Mouse (Mus musculus): Measurements from ENCODE around the gene Aldh3b3. TPM values are rescaled to one million over a fixed set of nuclear protein-coding genes. Genes with fewer than 3 reads are reported as not detected.
A peak's percentile ranks its signal among the peaks of the same experiment; 100 is the strongest.

Gene Aldh3b3
- polyA plus RNA-seq, 1 experiment from 2014 or later: not detected

DNA sequence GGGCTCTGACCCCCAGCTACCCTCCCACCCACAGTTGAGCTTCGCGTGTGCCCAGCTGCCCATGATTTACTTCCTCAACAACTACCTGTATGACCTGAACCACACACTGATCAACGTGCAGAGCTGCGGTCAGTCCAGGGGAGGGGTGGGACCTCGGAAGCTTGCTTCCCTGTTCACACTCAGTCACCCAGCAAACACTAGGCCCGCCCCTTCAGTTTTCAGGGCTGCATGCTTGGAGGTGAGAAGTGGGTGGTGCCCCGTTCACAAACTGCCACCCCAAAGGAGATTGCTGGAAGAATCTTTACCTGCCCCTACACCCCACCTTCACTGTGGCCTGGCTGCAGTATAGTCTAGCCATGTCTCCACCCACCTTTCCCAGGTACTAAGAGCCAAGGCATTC is 16.1 kb upstream of the Aldh3b3 start:
- Histone ChIP-seq H3K4me3 (no peak overlapping the region), H3K4me1 (replicated peaks) (peaks cover 13% of the 10 kb centered on the region), H3K36me3 (no peaks in the 10 kb centered on the region), H3K4me2 (no peak overlapping the region), H3K27ac (ENCODE audit: poor library complexity, severe bottlenecking) (no peak overlapping the region), H3K27me3 (replicated peaks) (peaks cover 26% of the 10 kb centered on the region), H3K9me3 (replicated peaks) (no peaks in the 10 kb centered on the region), H3K9ac (no peak overlapping the region)
- 72% methylated on average over 7 of the region's 7 CpGs for WGBS
- no peak for ATAC-seq (ENCODE audit: insufficient number of reproducible peaks, low FRiP score)

DNA sequence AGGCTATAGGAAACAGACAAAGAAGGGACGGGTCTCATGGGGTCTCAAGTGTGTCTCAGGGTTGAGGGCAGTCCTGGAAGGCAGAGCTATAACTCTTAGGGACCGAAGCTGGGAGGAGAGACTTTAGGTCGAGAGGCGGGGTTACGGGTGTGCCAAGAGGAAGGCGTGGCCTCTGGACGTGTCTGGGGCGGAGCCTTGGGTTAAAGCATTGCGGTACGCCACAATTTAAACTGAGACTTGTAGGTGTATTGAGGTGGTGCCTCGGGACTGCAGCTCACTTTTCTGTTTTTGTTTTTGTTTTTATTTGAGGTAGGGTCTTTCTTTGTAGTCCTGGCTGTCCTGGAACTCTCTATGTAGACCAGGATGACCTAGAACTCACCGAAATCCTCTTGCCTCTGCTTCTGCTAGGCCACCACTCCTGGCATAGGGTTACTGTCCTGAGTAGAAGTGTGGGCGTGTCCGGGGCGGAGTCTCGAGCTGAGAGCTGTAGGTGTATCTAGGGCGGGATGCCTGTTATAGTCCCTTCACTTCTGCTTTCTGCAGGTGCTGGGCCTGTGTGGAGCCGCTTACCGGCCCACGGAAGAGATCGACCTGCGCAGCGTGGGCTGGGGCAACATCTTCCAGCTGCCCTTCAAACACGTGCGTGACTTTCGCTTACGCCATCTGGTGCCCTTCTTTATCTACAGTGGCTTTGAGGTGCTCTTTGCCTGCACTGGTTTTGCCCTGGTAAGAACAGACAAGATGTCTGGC is 15.3 kb upstream of the Aldh3b3 start:
- peak overlapping the region; percentile 61 for H3K4me2 ChIP-seq
- H3K4me1 ChIP-seq (replicated peaks): peaks cover 13% of the 10 kb centered on the region
- H3K9ac ChIP-seq: no peak overlapping the region; the same call in 1 of the 2 replicates
- peak overlapping the region; percentile 16 for H3K4me3 ChIP-seq
- no peaks in the 10 kb centered on the region for H3K9me3 ChIP-seq (replicated peaks)
- no peak overlapping the region for H3K27ac ChIP-seq (ENCODE audit: poor library complexity, severe bottlenecking)
- H3K27me3 ChIP-seq (replicated peaks): peaks cover 30% of the 10 kb centered on the region
- peak; percentile 46 for ATAC-seq (ENCODE audit: insufficient number of reproducible peaks, low FRiP score)
- no peaks in the 10 kb centered on the region for H3K36me3 ChIP-seq
- WGBS: 13% methylated on average over 27 of the region's 27 CpGs

DNA sequence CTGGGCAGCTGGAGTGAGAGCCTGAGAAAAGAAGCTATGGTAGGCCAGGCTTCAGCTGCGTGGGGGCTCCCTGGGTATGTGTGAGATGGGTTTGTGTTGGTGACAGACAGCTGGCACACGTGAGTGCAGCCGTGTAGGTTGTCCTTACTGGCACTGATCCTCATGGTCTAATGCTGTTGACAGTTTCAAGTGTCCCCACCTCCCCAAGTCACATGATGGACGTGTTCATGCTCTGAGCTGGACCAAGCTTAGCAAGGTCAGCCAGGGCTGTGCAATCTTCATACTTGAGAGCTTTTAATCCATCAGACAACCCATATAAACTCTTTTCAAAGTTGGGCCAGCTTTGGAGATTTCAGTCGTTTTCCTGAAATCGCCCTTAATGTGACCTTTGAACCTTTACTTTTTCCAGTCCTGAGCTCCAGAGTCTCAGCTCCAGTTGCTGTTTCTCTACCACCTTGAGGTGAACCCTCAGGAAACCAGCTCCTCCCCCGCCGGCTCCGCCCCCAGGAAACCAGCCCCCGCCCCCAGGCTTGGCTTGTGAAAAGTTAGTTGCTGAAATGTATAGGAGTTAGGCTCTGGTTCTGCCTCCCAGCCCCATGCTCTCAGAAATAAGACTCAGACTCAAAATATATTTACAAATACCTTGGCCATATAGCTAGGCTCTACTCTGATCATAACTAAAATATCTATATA is 12.4 kb upstream of the Aldh3b3 start:
- H3K27me3 ChIP-seq (replicated peaks): peaks cover 37% of the 10 kb centered on the region
- no peak overlapping the region for H3K9ac ChIP-seq
- H3K36me3 ChIP-seq: no peaks in the 10 kb centered on the region
- H3K4me3 ChIP-seq: no peak overlapping the region
- peak; percentile 50; the same call in 1 of the 2 replicates for ATAC-seq (ENCODE audit: insufficient number of reproducible peaks, low FRiP score)
- H3K4me2 ChIP-seq: no peak overlapping the region
- peaks cover 13% of the 10 kb centered on the region for H3K4me1 ChIP-seq (replicated peaks)
- H3K27ac ChIP-seq (ENCODE audit: poor library complexity, severe bottlenecking): no peak overlapping the region
- no peaks in the 10 kb centered on the region for H3K9me3 ChIP-seq (replicated peaks)
- 23% methylated on average over 10 of the region's 10 CpGs for WGBS

DNA sequence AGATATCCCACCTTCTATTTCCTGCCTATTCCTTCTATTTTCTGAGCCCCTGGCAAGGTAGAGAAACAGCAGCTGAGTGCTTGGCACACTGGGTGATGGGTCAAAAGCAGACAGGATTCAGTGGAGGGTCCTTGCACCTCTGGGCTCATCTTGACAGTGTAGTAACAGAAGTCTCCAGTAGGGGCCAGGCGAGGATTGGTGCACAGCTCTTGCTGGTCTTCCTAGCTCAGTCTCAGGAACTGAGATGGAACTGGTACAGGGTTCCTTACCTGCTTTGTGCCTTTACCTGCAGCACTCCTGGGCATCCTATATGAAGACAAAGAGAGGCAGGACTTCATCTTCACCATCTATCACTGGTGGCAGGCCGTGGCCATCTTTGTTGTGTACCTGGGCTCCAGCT is 11.7 kb upstream of the Aldh3b3 start:
- Histone ChIP-seq H3K4me1 (replicated peaks) (peaks cover 13% of the 10 kb centered on the region), H3K27me3 (replicated peaks) (peaks cover 32% of the 10 kb centered on the region), H3K36me3 (no peaks in the 10 kb centered on the region), H3K9me3 (replicated peaks) (no peaks in the 10 kb centered on the region), H3K27ac (ENCODE audit: poor library complexity, severe bottlenecking) (no peak overlapping the region), H3K4me3 (no peak overlapping the region), H3K9ac (no peak overlapping the region), H3K4me2 (no peak overlapping the region)
- 15% methylated on average over 2 of the region's 2 CpGs for WGBS
- no peak for ATAC-seq (ENCODE audit: insufficient number of reproducible peaks, low FRiP score)

DNA sequence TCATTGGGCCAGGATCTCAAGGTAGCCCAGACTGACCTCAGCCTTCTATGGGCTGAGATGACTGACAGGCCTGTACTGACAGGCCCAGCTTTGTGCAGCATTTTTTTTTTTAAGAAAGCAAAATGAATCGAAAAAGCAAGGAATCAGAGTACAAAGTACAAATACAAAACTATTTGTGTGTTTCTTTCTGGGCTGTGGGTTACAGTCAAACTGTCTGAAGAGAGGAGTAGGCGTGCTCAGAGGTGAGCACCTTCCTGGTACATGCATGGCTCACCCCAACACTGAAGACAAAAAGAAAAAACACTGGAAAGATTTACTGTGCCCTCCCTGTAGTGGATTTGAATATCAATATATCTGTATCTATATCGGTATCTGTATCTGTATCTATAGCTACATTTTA is 10.6 kb upstream of the Aldh3b3 start:
- ATAC-seq (ENCODE audit: insufficient number of reproducible peaks, low FRiP score): no peak
- WGBS: 69% methylated on average over 3 of the region's 3 CpGs
- peaks cover 21% of the 10 kb centered on the region for H3K27me3 ChIP-seq (replicated peaks)
- no peak overlapping the region for H3K4me2 ChIP-seq
- H3K36me3 ChIP-seq: no peaks in the 10 kb centered on the region
- no peak overlapping the region for H3K4me3 ChIP-seq
- peaks cover 13% of the 10 kb centered on the region for H3K4me1 ChIP-seq (replicated peaks)
- H3K9me3 ChIP-seq (replicated peaks): no peaks in the 10 kb centered on the region
- no peak overlapping the region for H3K27ac ChIP-seq (ENCODE audit: poor library complexity, severe bottlenecking)
- H3K9ac ChIP-seq: no peak overlapping the region

DNA sequence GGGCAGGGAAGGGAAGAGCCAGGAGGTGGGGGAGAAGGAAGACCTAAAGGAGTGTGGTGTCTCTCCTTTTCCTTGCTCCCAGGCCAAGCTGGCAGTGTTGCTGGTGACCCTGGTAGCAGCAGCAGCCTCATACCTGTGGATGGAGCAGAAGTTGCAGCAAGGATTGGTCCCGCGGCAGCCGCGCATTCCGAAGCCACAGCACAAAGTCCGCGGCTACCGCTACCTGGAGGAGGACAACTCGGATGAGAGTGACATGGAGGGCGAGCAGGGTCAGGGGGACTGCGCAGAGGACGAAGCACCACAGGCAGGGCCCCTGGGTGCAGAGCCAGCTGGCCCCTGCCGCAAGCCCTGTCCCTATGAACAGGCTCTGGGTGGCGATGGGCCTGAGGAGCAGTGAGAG is 9.9 kb upstream of the Aldh3b3 start:
- Histone ChIP-seq H3K4me3 (no peak overlapping the region), H3K27me3 (replicated peaks) (peaks cover 20% of the 10 kb centered on the region), H3K9me3 (replicated peaks) (no peaks in the 10 kb centered on the region), H3K27ac (ENCODE audit: poor library complexity, severe bottlenecking) (no peak overlapping the region), H3K9ac (no peak overlapping the region), H3K4me2 (no peak overlapping the region), H3K4me1 (replicated peaks) (peaks cover 10% of the 10 kb centered on the region), H3K36me3 (no peaks in the 10 kb centered on the region)
- ATAC-seq (ENCODE audit: insufficient number of reproducible peaks, low FRiP score): no peak
- 57% methylated on average over 14 of the region's 14 CpGs for WGBS

DNA sequence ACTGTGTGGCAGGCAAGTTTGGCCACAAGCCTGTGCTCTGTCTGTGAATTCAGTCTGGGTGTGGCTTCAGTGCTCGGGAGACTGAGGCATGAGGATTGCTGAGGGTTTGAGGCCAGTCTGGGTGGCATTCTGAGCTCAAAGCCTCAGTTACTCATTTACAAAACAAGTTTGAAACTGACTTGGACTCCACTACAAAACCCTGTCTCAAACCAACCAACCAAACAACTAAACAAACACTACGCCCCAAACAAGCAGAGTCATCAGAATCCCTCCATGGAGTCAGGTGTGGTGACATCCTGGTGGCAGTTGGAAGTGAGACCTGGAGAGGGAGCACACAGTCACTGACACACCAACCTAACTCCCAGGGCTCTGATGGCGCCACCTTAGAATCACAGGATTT is 8.1 kb upstream of the Aldh3b3 start:
- ATAC-seq (ENCODE audit: insufficient number of reproducible peaks, low FRiP score): no peak
- no peak overlapping the region for H3K4me2 ChIP-seq

DNA sequence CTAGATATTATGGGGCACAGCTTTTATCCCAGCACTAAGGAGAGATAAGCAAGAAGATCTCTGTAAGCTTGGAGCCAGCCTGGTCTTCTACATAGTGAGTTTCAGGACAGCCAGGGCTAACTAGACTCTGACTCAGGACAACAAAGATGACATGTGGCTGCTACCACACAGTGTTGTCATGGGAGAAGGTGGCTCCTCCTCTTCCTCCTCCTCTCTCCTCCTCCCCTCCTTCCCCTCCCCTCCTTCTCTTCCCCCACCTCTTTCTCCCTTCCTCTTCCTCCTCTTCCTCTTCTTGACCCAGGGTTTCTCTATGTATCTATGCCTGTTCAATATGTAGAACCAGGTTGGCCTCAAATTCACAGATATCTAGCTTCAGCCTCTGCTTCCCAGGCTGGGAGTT is 7.0 kb upstream of the Aldh3b3 start:
- no peaks in the 10 kb centered on the region for H3K36me3 ChIP-seq
- ATAC-seq (ENCODE audit: insufficient number of reproducible peaks, low FRiP score): no peak

More for the DNA sequence above, 8.1 kb upstream of the Aldh3b3 start:
- Histone ChIP-seq H3K9ac (no peak overlapping the region), H3K36me3 (no peaks in the 10 kb centered on the region), H3K27ac (ENCODE audit: poor library complexity, severe bottlenecking) (no peak overlapping the region), H3K4me3 (no peak overlapping the region), H3K27me3 (replicated peaks) (peaks cover 11% of the 10 kb centered on the region; the same call in 1 of the 2 replicates), H3K4me1 (replicated peaks) (peaks cover 10% of the 10 kb centered on the region), H3K9me3 (replicated peaks) (no peaks in the 10 kb centered on the region)
- 72% methylated on average over 3 of the region's 3 CpGs for WGBS

DNA sequence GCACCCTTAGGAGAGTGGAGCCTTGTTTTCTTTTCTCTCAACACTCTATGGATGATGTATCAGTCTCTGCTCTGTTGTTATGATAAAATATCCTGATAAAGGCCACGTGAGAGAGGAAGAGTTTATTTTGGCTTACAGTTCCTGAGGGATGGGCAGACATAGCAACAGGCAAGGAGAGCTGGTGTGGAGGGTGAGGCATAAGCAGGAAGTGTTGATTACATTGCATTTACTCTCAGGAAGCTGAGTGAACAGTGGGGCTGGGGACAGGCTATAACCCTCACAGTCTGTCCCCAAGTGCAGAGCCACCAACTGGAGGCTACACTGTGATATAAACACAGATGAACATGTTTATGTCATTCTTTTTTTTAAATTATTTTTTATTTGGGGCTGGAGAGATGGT is 6.3 kb upstream of the Aldh3b3 start:
- H3K4me3 ChIP-seq: no peak overlapping the region
- H3K27ac ChIP-seq (ENCODE audit: poor library complexity, severe bottlenecking): no peak overlapping the region
- H3K4me1 ChIP-seq (replicated peaks): peaks cover 8% of the 10 kb centered on the region
- no peak for ATAC-seq (ENCODE audit: insufficient number of reproducible peaks, low FRiP score)
- no peaks in the 10 kb centered on the region for H3K9me3 ChIP-seq (replicated peaks)
- no peaks in the 10 kb centered on the region for H3K36me3 ChIP-seq
- no peak overlapping the region for H3K4me2 ChIP-seq
- no peak overlapping the region for H3K9ac ChIP-seq
- WGBS: 36% methylated on average over 1 of the region's 1 CpGs
- H3K27me3 ChIP-seq (replicated peaks): peaks cover 20% of the 10 kb centered on the region; the same call in 1 of the 2 replicates

More for the DNA sequence above, 7.0 kb upstream of the Aldh3b3 start:
- H3K27ac ChIP-seq (ENCODE audit: poor library complexity, severe bottlenecking): no peak overlapping the region
- no peaks in the 10 kb centered on the region for H3K9me3 ChIP-seq (replicated peaks)
- peaks cover 17% of the 10 kb centered on the region; the same call in 1 of the 2 replicates for H3K27me3 ChIP-seq (replicated peaks)
- no peak overlapping the region for H3K9ac ChIP-seq
- peaks cover 9% of the 10 kb centered on the region for H3K4me1 ChIP-seq (replicated peaks)
- H3K4me3 ChIP-seq: no peak overlapping the region
- H3K4me2 ChIP-seq: no peak overlapping the region

DNA sequence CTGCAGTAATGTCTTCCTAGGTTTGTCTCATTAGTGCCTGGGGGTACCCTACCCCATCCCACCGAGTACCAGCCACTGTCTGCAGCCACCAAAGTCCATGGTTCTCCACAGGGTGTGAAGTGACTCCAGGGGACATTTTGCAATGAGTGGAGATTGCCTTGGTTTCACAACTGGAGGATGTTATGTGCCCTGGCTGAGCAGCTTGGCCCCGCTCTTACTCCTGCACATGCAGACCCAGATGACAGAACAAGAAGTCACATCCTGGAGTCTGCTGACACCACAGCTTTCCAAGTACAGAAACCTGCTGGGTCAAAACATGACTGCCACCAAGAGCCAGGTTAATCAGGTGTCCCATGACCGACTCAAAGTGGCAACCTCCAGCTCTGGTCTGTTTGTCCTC is 3.4 kb upstream of the Aldh3b3 start:
- no peak overlapping the region for H3K9ac ChIP-seq
- H3K9me3 ChIP-seq (replicated peaks): no peaks in the 10 kb centered on the region
- no peak for ATAC-seq (ENCODE audit: insufficient number of reproducible peaks, low FRiP score)
- 0 out of 2 replicates have a peak, but pooled peaks cover 9% of the 10 kb centered on the region for H3K27me3 ChIP-seq (replicated peaks)
- H3K4me2 ChIP-seq: no peak overlapping the region
- peaks cover 8% of the 10 kb centered on the region for H3K4me1 ChIP-seq (replicated peaks)
- 73% methylated on average over 3 of the region's 3 CpGs for WGBS
- H3K27ac ChIP-seq (ENCODE audit: poor library complexity, severe bottlenecking): no peak overlapping the region
- no peak overlapping the region for H3K4me3 ChIP-seq
- H3K36me3 ChIP-seq: no peaks in the 10 kb centered on the region

DNA sequence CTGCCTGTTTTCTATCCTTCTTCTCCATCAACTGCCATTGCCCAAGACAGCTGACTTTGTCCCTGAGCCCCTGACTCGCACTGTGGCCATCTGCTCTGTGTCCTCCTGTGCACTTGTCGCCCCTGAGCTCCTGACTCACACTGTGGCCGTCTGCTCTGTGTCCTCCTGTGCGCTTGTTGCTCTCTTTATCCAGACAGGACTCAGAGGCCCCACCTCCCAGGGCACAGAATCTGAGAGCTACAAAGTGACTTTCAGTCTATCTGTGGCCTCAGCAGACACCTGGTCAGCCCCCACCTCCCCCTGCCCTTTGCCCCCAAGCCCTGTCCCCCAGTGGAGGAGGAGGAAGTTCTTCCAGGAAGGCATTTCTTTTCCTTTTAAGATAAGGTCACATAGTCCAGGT is 2.6 kb upstream of the Aldh3b3 start:
- Histone ChIP-seq H3K27ac (ENCODE audit: poor library complexity, severe bottlenecking) (no peak overlapping the region), H3K9me3 (replicated peaks) (no peaks in the 10 kb centered on the region; the same call in 1 of the 2 replicates), H3K9ac (no peak overlapping the region), H3K4me2 (no peak overlapping the region), H3K4me1 (replicated peaks) (peaks cover 8% of the 10 kb centered on the region), H3K36me3 (no peaks in the 10 kb centered on the region), H3K4me3 (no peak overlapping the region), H3K27me3 (replicated peaks) (0 out of 2 replicates have a peak, but pooled peaks cover 9% of the 10 kb centered on the region)
- 18% methylated on average over 4 of the region's 4 CpGs for WGBS
- peak; percentile 36; the same call in 1 of the 2 replicates for ATAC-seq (ENCODE audit: insufficient number of reproducible peaks, low FRiP score)

Data from heart, embryonic 12.5 days (tissue).